Mouse (Mus musculus) frontal cortex, postnatal 10 days (tissue): ENCODE measurements around the gene Amt.

Experiments used
- DNase-seq, 2 experiments: peaks; one replicate each; pipeline ENCODE4 v3.0.0; 2022; ENCODE audit warnings: low spot score in 2 of 2, mixed read lengths in 1 of 2

Amt gene

DNA sequence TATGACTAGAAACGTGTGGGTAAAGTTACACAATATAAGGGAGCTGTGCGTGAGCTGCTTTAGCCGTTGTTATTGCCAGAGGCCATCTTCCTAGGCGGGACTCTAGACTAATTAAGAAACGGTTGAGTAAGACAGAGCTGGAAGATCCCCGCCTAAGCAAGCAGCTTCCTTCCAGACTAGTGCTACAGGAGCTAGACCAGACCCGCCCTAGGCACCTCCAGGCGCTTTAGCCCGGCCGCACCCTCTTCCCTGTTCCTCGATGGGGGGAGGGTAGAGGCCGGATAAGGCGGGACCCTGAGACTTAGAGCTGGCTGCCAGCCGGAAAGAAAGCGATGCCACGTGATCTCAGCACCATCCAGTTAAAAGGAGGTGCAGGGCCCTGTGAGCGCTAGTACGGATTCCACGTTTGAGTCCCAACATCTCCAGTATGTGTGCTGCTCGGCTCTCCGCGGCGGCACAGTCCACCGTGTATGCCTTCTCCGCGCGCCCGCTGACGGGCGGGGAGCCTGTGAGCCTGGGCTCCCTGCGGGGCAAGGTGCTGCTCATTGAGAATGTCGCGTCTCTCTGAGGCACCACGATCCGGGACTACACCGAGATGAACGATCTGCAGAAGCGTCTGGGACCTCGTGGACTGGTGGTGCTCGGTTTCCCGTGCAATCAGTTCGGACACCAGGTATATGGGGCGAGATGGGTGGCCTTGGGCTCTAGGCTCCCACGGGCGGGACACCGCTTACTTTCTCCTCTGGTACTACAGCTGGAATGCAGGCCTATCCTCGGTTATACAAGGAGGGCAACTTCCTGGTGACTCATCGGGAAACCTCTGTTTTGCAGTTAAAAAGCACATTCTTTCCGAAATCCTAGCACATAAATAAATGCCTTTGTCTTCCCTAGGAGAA lies 42.5 kb downstream of the Amt start, which contains the start of gene Gpx1:
TSS of gene Gpx1 (plus strand) at position 18 of the 896 bp plus-strand sequence.
- peak; percentile 85 to 86 for DNase-seq

DNA sequence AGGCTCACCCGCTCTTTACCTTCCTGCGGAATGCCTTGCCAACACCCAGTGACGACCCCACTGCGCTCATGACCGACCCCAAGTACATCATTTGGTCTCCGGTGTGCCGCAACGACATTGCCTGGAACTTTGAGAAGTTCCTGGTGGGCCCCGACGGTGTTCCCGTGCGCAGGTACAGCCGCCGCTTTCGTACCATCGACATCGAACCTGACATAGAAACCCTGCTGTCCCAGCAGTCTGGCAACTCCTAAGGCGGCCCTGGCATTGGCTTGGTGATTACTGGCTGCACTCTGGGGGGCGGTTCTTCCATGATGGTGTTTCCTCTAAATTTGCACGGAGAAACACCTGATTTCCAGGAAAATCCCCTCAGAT lies 43.2 kb downstream of the Amt start:
- DNase-seq, result no peak

DNA sequence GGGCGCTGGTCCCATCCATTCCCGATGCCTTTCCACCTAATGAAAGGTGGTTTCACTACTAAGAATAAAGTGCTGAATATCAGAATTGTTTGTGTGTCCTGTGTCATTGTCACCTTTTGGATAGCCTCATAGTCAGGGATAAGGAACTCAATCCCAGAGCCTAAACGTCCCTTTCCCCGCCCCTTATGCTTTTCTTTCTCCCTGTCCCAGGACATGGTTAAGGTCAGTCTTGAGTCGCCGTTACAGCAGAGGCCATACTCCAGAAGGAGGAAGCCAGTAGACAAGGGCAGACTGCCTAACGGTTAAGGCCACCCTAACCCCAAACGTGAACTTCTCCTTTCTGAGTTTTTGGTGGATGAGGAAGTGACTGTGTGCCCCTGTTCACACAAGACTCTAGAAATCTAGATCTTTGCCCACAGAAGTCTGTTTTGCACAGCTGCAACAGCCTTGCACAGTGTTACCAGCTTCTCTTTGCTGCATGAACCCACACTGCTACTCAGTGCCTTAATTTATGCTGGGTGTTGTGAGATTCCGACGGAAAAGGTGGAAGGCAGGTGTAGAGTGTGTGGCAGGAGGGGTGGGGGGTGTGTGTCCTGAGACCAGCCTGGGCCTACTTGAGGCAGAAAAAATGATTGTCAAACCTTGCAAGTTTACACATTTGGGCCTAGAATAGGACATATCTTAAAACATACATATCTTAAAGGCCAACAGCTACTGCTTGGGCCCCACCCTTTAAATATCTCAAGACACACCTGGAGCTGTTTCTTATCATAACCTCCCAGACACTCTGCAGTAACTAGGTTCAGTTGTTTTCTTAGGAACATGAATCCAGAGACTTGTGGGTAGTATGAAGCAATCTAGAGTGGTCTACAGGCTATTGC lies 43.8 kb downstream of the Amt start:
- no peak for DNase-seq

GRCm38 (mm10) chr9:108341139-108341475 lies 44.5 kb downstream of the Amt start:
- no peak for DNase-seq

- no peak for DNase-seq
These were observed 45.1 kb downstream of the Amt start for GRCm38 (mm10) chr9:108341801-108342200.

GRCm38 (mm10) chr9:108342301-108342831 lies 45.7 kb downstream of the Amt start:
- no peak for DNase-seq

DNA sequence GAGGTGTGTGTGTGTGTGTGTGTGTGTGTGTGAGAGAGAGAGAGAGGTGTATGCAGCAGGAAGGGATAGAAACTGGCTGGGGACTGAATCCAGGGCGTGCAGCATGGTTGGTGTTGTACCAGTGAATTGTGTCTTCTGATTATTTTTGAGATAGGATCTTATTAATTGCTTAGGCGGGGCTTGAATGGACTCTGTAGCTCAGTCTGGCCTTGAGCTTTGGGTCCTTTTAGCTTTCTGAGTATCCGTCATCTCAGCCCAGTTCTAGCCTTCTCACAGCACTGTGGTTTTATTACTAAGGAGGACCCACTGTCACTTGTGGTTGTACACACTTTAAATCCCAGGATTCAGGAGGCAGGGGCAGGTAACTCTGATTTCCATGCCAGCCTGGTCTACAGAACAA lies 46.7 kb downstream of the Amt start:
- DNase-seq, result no peak

GRCm38 (mm10) chr9:108343835-108344234 lies 47.2 kb downstream of the Amt start:
- DNase-seq, result no peak

DNA sequence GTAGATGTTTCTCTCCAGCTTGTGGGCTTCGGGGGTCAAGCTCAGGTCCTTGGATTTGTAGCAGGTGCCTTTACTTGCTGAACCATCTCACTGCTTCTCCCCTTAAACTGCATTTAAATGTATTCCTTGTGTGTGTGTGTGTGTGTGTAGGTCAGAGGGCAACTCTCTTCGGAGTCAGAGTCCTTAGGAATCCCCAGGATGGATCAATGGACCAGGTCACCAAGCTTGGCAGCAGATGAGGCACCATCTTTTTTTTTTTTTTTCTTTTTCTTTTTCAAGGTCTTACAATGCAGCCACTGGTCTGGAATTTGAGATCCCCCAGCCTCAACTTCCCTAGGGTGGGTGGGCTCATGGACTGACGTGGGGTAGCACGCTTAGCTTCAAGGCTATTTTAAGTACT lies 47.8 kb downstream of the Amt start:
- no peak for DNase-seq

DNA sequence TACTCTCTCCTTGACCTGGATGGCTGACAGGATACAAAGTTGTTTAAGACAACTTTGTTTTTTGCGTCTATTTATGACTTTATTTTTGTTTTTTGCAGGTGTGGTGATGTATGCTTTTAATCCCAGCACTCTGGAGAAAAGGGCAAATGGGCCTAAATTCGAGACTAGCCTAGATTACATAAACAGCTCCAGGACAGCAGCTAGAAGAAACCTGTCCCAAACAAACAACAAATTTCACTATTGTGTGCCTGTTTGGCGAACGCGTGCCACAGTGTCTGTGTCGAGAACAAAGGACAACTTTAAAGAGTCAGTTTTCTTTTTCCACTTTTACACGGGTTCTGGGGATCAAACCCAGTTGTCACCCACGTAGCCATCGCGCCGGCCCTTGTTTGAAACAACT lies 50.4 kb downstream of the Amt start:
- DNase-seq, result no peak

- peak; percentile 79 to 83 for DNase-seq
These were observed 51.1 kb downstream of the Amt start, which contains the start of gene Usp4 for GRCm38 (mm10) chr9:108347540-108348289. Usp4 (plus strand) TSS chr9:108347853.

- DNase-seq, result no peak
These were observed 51.6 kb downstream of the Amt start for GRCm38 (mm10) chr9:108348290-108348680.

DNA sequence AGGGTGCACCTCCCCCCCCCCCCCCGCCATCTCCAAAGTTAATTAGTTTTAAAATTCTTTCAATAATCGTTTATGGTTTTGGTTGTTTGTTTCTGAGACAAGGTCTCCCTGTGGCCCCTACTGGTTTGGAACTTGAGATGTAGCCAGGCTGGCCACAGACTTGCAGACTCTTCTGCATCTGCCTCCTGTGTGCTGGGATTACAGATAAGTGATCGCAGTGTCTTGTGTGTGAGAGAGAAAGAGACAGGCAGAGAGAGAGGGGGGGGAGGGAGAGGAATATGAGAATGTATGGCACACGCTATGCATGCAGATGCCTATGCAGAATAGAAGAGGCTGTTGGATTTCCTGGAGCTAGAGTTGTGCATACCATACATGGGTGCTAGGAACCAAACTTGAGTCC lies 53.1 kb downstream of the Amt start:
- no peak for DNase-seq
